12 mouse cellular contexts compared by ENCODE assay signal in the genomic region with DNA sequence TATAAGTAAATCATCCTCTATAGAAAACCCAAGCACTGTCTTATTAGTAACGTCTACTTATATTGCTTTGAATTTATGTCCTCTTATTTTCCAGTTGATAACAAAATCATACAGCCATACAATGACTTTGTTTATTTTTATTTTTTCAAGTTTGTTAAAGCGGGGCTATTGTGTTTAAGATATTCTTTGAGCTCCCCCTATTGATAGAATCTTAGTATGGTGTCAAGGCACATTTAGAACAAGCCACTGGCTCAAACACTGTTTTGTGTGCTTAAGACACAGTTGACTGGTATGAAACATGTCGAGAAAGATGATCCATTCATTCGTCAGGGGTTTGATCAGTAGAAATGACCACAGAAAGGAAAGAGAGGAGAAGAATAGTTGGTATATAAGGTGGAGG. TPM values are rescaled to one million over a fixed set of nuclear protein-coding genes. Genes with fewer than 3 reads are reported as not detected.
DNase-seq lines count a peak whose midpoint lies in the region; ATAC-seq and TF ChIP-seq lines count a peak whose summit lies in the region.
"Had no signal": no experiment of that assay in that cellular context is flagged by ENCODE, and none has a peak within 500 bp of the region (broad histone marks: within the 10 kb centered on the region; RNA-seq: fewer than 3 reads in every experiment).

No protein-coding gene starts in this region.

- no peak for DNase-seq in liver, adult 2 months (ENCODE audit: extremely low read depth, low read depth, low spot score)
- DNase-seq in liver: no peak
- DNase-seq in MEL (ENCODE audit: low read depth, low spot score): no peak
- no peak for DNase-seq in frontal cortex, postnatal 10 days (ENCODE audit: low spot score in 2 of 2)
- DNase-seq in ovary, adult 18-20 months (ENCODE audit: low spot score): no peak
- DNase-seq: cerebellum, adult 18-20 months had no signal

- H3K9me3 ChIP-seq in forebrain, embryonic 13.5 days (replicated peaks): no peaks in the 10 kb centered on the region
- no peaks in the 10 kb centered on the region for H3K9me3 ChIP-seq in forebrain, embryonic 12.5 days
- no peaks in the 10 kb centered on the region for H3K9me3 ChIP-seq in MEL (replicated peaks; ENCODE audit: insufficient read depth, low read length)

- TF ChIP-seq EP300 in MEL (IDR thresholded peaks at IDR 0.05; ENCODE audit: low read depth in 1 of 2, low read length in 2 of 2): no peak

- no peaks in the 10 kb centered on the region for H3K4me1 ChIP-seq in forebrain, embryonic 13.5 days
- peaks cover 1% of the 10 kb centered on the region; the same call in 1 of the 2 replicates for H3K4me1 ChIP-seq in forebrain, embryonic 12.5 days
- H3K4me1 ChIP-seq in liver, adult 2 months (ENCODE audit: control insufficient read depth, insufficient read depth, low read length): no peaks in the 10 kb centered on the region
- H3K4me1 ChIP-seq in MEL (ENCODE audit: control insufficient read depth in 1 of 2, insufficient read depth in 2 of 2, low read length in 2 of 2): no peaks in the 10 kb centered on the region

- no peak overlapping the region for H3K4me3 ChIP-seq in forebrain, embryonic 13.5 days
- no peak overlapping the region for H3K4me3 ChIP-seq in forebrain, embryonic 12.5 days (replicated peaks)
- H3K4me3 ChIP-seq in liver, adult 2 months (ENCODE audit: insufficient read depth, low read depth, low read length): no peak overlapping the region
- H3K4me3 ChIP-seq in MEL (ENCODE audit: control insufficient read depth in 1 of 2, insufficient read depth in 1 of 2, low read depth in 2 of 2, low read length in 2 of 2): no peak overlapping the region
- H3K4me3 ChIP-seq: erythroblast, embryonic 14.5 days had no signal

- WGBS in forebrain, embryonic 13.5 days: 46% methylated on average over 4 of the region's 4 CpGs
- WGBS in forebrain, embryonic 12.5 days: 45% methylated on average over 4 of the region's 4 CpGs
- 27% methylated on average over 4 of the region's 4 CpGs for WGBS in liver, adult 2 months

- 0 out of 2 replicates have a peak, but pooled peaks have one; percentile 57 for ATAC-seq in forebrain, embryonic 13.5 days
- ATAC-seq in forebrain, embryonic 12.5 days (ENCODE audit: low FRiP score): no peak
- ATAC-seq in megakaryocyte progenitor cell, adult 5-6 weeks (replicated peaks; ENCODE audit: poor library complexity): peak; percentile 57
- ATAC-seq: hindbrain, embryonic 16.5 days had no signal

- TF ChIP-seq CTCF in liver, adult 2 months (IDR thresholded peaks at IDR 0.05; ENCODE audit: low read depth, low read length): 0 out of 2 replicates have a peak, but pooled peaks have one; percentile 2
- TF ChIP-seq CTCF in MEL (IDR thresholded peaks at IDR 0.05 in 2 of 3, conservative IDR thresholded peaks at IDR 0.05 in 1 of 3; ENCODE audit: control insufficient read depth in 1 of 3, insufficient read depth in 1 of 3, low read depth in 2 of 3, low read length in 3 of 3, poor library complexity in 1 of 3, severe bottlenecking in 1 of 3): peak in 2 of 3 experiments; percentile 10 to 45; a peak in 2 of 6 replicates

- H3K27me3 ChIP-seq in forebrain, embryonic 13.5 days: no peaks in the 10 kb centered on the region
- H3K27me3 ChIP-seq in forebrain, embryonic 12.5 days: no peaks in the 10 kb centered on the region
- H3K27me3 ChIP-seq in liver, adult 2 months (ENCODE audit: control insufficient read depth, insufficient read depth, low read length): no peaks in the 10 kb centered on the region
- H3K27me3 ChIP-seq in MEL (ENCODE audit: control insufficient read depth in 1 of 2, insufficient read depth in 2 of 2, low read length in 2 of 2): no peaks in the 10 kb centered on the region; a peak in 1 of 4 replicates

- TF ChIP-seq RAD21 in MEL (IDR thresholded peaks at IDR 0.05; ENCODE audit: low read depth, low read length): peak; percentile 56

- no peak overlapping the region for H3K27ac ChIP-seq in forebrain, embryonic 13.5 days
- no peak overlapping the region for H3K27ac ChIP-seq in forebrain, embryonic 12.5 days
- no peak overlapping the region for H3K27ac ChIP-seq in liver, adult 2 months (replicated peaks; ENCODE audit: insufficient read depth, low read depth, low read length)
- no peak overlapping the region for H3K27ac ChIP-seq in MEL (ENCODE audit: control insufficient read depth, low read depth, low read length)
- H3K27ac ChIP-seq: liver, embryonic 14.5 days had no signal

- no peak for TF ChIP-seq POLR2A in liver, adult 2 months (IDR thresholded peaks at IDR 0.05; ENCODE audit: extremely low read depth, insufficient read depth, low read length)
- no peak for TF ChIP-seq POLR2A in MEL (IDR thresholded peaks at IDR 0.05; ENCODE audit: control insufficient read depth in 1 of 2, insufficient read depth in 1 of 2, low read depth in 1 of 2, low read length in 2 of 2, poor library complexity in 1 of 2)

- H3K9ac ChIP-seq in forebrain, embryonic 13.5 days: no peak overlapping the region
- H3K9ac ChIP-seq in forebrain, embryonic 12.5 days: no peak overlapping the region
- no peak overlapping the region for H3K9ac ChIP-seq in liver, adult 2 months (ENCODE audit: low read depth, low read length)
- H3K9ac ChIP-seq in MEL (ENCODE audit: control insufficient read depth, low read depth, low read length, poor library complexity, severe bottlenecking): no peak overlapping the region
- H3K9ac ChIP-seq: liver, embryonic 14.5 days had no signal

- no peaks in the 10 kb centered on the region for H3K79me2 ChIP-seq in liver, adult 2 months (ENCODE audit: control insufficient read depth, insufficient read depth, low read length)
- no peaks in the 10 kb centered on the region for H3K79me2 ChIP-seq in MEL (ENCODE audit: control insufficient read depth, insufficient read depth, low read length, poor library complexity)

- no peak overlapping the region for H3K4me2 ChIP-seq in forebrain, embryonic 13.5 days
- H3K4me2 ChIP-seq in forebrain, embryonic 12.5 days: no peak overlapping the region

- no peaks in the 10 kb centered on the region for H3K36me3 ChIP-seq in forebrain, embryonic 13.5 days (ENCODE audit: poor library complexity, severe bottlenecking)
- no peaks in the 10 kb centered on the region for H3K36me3 ChIP-seq in forebrain, embryonic 12.5 days (replicated peaks)
- H3K36me3 ChIP-seq in liver, adult 2 months (ENCODE audit: control insufficient read depth, insufficient read depth, low read length): no peaks in the 10 kb centered on the region
- H3K36me3 ChIP-seq in MEL (ENCODE audit: control insufficient read depth in 1 of 2, insufficient read depth in 2 of 2, low read length in 2 of 2): no peaks in the 10 kb centered on the region

TF ChIP-seq in MEL, 35 proteins besides CTCF, POLR2A, EP300 and RAD21:
- peak; percentile 34; the same call in 1 of the 2 replicates for TF ChIP-seq ZC3H11A (IDR thresholded peaks at IDR 0.05; ENCODE audit: low read depth, low read length)
- peak; percentile 27; the same call in 1 of the 2 replicates for TF ChIP-seq SMC3 (IDR thresholded peaks at IDR 0.05; ENCODE audit: low read depth, low read length)
- TF ChIP-seq ETS1 (IDR thresholded peaks at IDR 0.05; ENCODE audit: low read depth, low read length): no peak
TF ChIP-seq in MEL: peak in this region for 2.

RNA-seq across cellular contexts. Expression of a gene that starts 33.0 kb away (rescaled TPM):
- polyA plus RNA-seq in forebrain, embryonic 13.5 days (2015; fragmentation: Nextera tagmentation; extraction: Ambion mirVana): 12.3 and 14.0 TPM in 2 replicates
- polyA plus RNA-seq in forebrain, embryonic 12.5 days (2016; fragmentation: Nextera tagmentation; extraction: Ambion mirVana): 14.7 and 15.4 TPM in 2 replicates
- 82.8 and 87.4 TPM in 2 replicates for total RNA-seq in liver, adult 2 months (2014; rRNA removed)
- 37.0 and 54.3 TPM in 2 replicates for polyA plus RNA-seq in liver, adult 2 months (2012; rRNA removed)
- 8.0 and 9.7 TPM in 2 replicates for total RNA-seq in MEL (2012; rRNA removed)
- polyA plus RNA-seq in MEL (2012; ENCODE audit: insufficient read depth in 1 of 2, insufficient read length in 2 of 2, low read depth in 1 of 2, low replicate concordance in 2 of 2, missing spikeins in 1 of 2): 10 to 100 TPM; 10.9 to 44.0 TPM
- 55.9 and 59.4 TPM in 2 replicates for total RNA-seq in megakaryocyte progenitor cell, adult 5-6 weeks (2015)
- total RNA-seq in megakaryocyte progenitor cell, adult 5-6 weeks (2017): 46.5 and 56.9 TPM in 2 replicates
